Mouse (Mus musculus): ENCODE results near the gene Tmem156.

The Tmem156 gene

DNA sequence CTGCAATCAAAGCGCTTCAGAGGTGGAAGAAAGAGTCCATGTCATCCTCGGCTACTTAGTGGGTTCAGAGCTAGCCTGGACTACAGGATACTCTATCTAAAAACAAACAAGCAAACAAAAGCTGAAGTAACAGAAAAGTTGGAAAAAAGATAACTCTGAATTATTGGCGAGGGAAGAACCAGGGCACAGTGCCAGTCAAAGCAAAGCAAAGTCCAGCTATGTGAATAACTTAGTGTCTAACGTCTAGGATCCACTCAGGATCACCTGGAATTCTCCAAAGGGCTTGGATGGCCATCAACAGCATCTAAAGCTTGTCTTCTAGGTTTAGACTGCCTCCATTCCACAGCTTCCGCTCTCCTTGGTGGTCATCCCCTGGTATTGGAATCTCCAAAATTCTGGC lies 5.5 kb upstream of the Tmem156 start:
- intact Hi-C loops (cut with DNase I), result no loop called here

DNA sequence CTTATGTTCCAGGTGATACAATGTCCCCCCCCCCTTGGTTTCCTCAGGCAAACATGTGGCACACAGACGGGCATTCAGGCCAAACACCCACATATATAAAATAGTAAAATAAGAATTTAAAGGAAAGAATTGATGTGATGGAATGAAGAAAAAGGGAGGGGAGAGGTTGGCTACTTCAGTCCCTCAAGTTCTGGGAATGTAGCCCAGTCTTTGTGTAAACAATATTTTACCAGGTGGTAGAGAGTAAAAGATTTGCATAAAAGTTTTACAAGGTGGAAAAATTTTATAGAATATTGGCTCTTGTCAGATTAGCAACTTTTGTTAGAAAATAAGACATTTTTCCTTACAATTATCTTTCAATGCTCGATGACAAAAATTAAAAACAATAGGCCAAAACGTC lies 4.9 kb upstream of the Tmem156 start:
- intact Hi-C loops (cut with DNase I), result no loop called here

DNA sequence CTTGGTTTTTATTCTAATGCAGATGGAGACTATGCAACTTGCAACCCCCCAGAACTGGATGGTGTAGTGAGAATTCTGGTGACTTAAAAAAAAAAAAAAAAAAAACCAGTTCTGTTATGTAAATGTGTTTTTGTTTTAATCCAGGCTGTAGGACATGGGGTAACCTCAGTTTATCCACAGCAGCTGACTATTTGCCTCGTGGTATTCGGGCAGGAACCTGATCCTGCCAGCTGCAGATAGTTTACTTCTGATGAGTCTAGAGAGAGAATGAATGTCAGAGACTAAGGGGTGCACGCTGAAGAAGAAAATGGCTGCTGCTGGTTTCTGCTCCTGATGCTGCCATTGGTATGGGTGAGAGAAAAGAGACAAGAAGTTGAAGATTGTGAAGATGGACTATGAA lies 4.2 kb upstream of the Tmem156 start:
- intact Hi-C loops (cut with DNase I), result no loop called here

DNA sequence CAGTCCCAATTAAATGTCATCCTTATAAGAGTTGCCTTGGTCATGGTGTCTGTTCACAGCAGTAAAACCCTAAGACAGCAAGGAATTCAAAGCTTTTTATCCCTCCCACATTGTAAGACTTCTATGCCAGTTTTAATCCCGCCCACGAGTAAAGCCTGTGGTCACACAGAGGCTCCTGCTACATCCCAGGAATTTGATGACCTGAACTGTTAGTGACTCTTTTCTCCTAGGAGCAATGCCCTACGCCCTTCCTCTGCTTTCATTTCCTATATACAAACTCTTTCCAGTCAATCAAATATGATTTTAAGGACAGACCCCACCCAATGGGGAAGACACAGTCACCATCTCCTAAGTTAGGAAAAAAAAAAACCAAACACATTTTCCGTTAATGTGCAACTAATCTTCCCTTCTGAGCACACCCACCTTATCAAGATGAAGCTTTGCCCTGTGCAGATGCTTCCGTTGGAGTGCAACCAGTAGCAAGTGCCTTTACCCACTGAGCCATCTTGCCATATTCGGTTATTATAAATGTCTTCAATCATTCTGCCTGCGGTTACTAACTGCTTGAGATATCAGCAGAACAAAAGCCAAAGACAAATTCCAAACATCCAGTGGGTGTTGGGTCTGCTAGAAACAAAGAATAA lies 3.1 kb upstream of the Tmem156 start:
- intact Hi-C loops (cut with DNase I), result no loop called here

DNA sequence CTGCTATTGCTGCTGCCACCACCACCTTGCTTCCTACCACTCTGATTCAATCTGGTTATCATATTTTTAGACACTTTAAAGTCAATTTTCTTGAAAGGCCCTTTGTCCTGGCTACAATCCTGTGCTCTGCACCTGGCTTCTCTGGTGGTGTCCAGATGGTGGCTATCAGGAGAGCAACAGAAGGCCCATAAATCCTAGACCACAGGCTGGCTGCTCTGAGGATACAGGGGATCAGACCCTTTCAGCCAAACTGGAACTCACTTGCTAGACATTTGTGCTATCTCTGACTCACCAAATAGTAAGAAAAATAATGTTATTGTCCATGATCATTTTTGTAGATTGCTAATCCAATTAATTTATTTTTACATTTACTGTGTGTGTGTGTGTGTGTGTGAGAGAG lies 1.8 kb upstream of the Tmem156 start:
- intact Hi-C loops (cut with DNase I), result no loop called here

DNA sequence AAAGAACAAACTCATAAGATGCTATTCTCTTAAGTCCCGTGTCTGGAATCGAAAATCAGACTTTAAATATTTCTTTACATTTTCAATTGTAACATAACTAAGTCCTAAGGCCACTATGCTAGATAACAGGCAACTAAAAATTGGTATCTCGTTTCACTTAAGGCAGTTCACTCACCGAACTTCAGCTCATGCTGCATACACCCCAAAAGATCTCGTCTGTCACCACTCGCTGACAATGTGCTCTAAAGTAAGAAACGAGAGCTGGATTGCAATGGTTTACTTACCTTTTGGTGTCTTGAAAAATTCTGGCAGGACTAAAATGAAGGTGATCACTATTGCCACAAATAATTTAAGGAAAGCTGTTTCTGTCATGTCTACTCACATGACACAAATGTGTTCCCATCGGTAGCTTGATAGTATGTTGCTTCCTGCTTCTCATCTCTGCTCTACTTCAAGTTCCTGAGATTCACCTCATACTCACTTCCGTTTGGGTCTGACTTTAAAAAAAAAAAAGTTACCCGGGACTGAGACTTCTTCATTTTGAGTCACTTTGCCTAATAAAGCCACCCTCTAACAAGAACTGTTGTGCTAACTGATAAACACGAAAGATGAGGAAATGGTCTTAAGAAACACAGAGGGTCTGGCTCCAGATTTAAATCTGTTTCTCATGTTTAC lies 611 bp downstream of the Tmem156 start:
- intact Hi-C loops (cut with DNase I), result no loop called here

DNA sequence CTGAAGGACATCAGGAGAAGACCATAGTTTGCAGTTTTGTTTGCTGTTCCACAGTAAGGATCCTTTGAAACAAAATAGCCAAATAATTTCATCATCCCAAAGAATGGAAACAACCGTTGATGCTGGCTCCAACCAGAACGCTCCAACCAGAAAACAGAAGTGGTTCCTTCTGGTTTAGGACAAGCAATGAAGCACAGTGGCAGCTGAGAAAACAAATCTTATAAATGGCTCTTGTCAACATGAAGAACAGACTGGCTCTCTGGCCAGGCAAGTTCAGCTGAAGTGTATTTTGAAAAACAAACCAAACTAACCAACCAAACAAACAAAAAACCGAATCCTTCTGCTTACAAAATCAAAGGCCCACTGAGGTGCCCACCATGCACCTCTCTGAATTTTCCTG lies 2.2 kb downstream of the Tmem156 start:
- intact Hi-C loops (cut with DNase I), result no loop called here

DNA sequence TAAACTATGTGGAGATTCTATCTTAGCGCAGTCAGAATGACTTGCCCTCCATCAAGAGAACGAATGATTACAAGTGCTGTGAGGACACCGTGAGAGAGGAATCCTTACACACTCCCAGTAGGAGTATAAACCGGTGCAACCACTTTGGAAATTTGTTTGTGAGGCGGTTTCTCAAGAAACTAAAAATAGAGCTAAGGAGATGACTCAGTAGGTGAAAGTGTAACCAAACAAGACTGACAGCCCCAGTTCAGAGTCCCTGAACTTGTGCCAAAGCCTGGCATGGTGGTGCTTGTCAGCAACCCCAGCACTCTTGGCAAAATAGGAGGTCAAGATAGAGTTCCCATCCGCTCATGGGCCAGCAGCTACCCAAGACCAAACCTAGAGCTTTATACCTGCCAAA lies 5.4 kb downstream of the Tmem156 start:
- intact Hi-C loops (cut with DNase I), result no loop called here

DNA sequence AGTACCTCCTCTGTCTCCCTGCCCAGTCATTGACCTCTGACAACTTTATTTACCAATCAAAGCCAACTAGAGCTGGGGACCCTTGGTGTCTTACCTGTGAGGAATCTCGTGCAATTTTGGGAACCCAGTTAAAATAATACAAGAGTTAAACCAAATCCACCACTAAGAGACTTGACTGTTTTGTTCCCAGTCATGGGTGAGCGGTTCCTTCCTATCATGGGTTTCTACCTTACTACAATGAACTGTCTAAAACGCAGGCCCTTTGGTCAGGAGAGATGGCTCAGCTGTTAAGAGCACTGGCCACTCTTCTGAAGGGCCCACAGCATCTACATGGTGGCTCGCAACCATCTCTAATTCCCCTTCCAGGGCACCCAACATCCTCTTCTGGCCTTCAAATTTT lies 10.1 kb downstream of the Tmem156 start:
- intact Hi-C loops (cut with DNase I), result no loop called here

DNA sequence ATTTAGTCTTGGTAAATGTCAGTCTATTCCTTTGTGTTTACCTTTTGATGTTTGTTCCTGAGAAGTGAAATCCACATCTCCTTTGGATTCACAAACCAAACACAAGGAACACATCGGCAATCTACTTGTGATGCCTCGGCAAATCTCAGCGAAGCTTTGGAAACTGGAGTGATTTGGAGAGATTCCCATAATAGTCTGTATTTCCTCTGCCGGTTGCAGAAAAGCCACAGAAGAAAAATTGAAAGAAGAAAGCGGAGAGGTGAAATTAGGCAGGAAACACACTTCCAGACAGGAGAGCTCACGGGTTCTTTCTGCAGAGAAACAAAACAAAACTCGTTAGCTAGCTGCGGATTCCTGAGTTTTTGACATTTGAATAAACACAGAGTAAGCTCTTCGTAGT lies 12.1 kb downstream of the Tmem156 start:
- intact Hi-C loops (cut with DNase I), result no loop called here

DNA sequence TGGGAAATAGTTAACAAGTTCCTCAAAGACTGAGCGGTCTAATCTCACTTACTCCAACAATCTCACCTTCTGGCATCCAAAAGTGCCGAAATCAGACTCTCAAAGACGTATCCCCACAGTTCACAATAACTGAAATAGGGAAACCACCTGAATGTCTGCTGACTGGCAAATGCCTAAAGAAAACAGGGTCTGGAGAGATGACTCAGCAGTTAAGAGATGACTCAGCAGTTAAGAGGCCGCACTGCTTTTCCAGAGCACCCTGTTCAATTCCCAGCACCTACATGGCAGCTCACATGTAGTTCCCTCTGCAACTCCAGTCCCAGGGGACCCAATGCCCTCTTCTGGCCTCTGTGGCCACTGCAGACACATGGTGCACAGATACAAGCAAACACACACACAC lies 13.9 kb downstream of the Tmem156 start:
- intact Hi-C loops (cut with DNase I), result no loop called here

DNA sequence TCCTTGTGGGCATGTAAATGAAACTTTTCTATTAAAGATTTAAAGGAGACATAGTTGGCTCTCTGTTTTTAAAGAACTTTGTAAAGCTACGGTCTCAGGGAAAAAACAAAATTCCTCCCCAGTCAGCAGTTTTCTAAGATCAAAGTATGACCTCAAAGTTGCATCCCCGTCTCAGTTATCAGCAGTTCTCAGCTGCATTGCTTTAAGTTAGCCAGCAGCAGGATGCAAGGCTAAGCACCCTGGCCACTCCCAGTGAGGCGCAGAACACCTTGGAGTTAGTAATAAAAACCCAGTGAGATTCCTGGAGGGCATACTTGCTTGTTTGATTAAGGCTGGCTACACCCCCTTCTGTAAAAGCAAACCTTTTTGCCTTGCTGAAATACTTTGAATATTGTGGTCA lies 15.2 kb downstream of the Tmem156 start:
- intact Hi-C loops (cut with DNase I), result no loop called here

DNA sequence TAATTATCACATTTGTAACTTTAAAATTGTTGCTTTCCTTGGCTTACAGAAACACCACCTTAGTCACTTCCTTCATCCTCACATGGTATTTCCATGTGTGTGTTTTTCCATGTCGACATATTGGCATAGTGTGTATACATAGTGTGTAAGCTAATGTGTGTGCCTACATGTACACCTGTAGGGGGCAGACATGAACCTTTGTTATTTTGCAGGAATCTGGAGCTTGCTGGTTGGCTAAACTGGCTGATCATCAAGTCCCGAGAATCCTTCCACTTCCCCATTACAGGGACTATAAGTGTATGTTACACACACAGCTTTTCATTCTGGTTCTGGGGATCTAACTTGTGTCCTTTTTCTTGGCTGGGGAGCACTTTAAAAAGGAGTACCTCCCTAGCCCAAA lies 15.8 kb downstream of the Tmem156 start:
- intact Hi-C loops (cut with DNase I), result no loop called here

DNA sequence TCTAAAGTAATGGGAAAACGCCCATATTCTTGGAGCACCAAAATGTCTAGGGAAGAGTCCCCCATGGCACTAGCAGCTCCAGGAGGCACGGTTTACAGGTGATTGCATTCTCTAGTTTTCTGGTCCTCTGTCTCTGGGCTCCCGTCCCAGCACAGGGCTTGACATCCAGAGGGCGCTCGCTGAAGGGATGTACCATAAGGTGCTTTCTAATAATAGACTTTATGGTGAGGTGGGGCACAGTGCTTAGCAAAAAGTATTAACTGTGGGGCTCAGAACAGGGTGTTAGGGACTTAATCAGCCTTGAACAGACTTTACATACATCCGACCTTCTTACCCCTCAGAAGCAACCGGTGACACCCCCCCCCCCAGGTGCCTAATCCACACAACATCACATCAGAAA lies 17.2 kb downstream of the Tmem156 start:
- intact Hi-C loops (cut with DNase I), result no loop called here

DNA sequence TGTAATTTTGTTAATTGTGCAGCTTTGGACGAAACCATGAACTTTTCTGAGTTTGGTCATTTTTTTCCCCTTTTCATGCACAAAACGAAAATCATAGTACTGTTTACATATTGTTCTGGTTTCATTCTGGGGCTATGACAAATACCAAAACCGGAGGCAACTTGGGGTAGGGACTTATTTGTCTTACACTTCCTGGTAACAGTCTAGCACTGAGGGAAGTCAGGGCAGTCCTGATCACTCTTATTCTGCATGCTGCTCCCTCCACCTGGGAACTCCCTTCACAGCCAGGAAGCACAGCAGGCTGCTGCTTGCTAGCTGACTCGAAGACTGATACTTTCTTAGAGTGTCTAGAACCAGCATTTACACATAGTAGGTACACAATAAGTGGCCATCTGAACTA lies 18.7 kb downstream of the Tmem156 start:
- intact Hi-C loops (cut with DNase I), result no loop called here

DNA sequence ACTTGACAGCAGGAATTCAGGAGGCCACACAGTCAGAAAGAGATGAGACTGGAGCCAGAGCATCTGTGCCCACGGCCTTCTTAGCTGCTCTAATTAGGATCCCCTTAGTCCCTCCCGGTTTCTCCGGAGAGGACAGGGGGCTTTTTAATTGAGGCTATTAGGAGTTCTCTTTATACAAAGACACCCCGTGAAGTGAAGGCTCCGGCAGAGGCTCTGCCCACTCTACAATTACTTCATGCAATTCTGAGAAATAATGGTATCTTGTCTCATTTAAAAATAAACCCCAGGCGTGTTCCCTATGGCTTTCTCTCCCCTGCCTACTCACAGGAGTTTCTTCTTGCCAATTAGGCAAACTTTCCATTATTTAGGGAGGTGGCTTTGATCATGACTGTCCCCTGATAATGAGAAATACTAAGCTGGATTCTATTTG lies 20.2 kb downstream of the Tmem156 start:
- intact Hi-C loops (cut with DNase I), result no loop called here

DNA sequence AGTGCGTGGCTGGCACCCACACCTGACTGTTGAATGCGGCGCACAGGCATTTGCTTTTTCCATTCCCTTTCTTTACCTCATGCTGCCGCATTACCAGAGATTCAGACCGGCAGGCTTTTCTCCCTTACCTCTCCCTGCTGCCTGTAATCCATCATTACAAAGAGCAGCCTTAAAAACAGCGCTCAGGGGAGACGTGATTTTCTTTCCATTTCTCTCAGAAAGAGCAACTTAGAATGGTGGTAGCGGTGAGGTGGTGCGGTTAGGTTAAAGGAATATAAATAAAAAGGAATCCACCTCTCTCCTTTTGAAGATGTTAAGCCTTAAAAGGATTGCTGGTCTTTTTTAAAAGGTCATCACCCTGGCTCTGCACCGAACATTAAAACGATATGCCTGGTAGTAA lies 22.1 kb downstream of the Tmem156 start:
- intact Hi-C loops (cut with DNase I), result no loop called here

DNA sequence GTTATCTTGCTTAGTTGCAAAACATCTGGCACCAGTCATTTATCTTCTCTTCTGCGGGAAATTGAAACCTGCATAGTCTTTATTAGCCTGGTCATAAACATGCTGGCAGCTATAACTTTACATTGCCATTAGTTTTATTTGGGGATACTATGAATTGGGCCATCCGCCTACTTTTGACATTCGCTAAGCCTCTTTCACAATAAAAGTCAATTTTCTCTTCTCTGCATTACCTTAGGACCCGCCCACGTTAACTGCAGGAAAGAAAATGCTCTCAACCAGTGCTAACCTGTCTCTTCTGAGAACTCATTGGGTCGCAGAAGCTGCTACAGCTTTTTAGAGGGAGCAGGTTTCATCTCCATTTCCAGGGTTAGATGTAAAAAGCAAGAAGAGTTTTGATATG lies 23.8 kb downstream of the Tmem156 start:
- intact Hi-C loops (cut with DNase I), result no loop called here

DNA sequence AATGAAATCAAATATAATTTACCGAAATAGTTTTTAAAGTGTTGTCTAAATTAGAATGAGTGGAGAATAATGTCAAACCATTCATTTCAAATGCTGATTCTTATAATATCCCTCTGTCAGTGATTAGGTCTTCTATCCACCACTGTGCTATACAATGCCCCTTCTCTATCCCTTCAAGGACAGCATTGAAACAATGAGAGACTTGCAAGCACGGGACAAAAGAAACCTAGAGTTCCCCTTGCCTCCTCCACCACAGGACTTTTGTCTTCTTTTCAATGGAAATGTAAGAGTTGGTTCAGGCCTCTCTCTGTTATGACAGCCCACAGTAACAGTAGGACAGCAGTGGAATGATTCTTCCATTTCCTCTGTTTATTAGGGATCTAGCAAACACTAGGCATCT lies 28.7 kb downstream of the Tmem156 start:
- intact Hi-C loops (cut with DNase I), result no loop called here

DNA sequence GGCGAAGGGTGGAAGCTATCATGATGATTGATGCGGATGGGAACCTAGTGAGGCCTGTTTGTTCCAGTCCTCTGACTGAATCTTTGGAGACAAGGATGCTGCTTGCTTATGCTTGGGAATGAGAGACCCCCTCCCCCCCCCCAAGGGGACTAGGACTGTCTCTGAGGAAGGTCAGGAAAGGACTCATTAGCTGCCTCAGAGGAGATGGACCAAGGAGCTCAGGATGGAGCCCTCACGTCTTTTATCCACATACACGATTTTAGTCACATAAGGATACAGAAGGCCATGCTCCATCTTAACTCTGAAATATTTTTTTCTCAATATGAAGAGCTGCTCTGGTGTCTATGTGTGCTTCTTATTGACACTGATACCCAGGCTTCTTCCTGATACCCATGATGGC lies 29.7 kb downstream of the Tmem156 start:
- intact Hi-C loops (cut with DNase I), result no loop called here

DNA sequence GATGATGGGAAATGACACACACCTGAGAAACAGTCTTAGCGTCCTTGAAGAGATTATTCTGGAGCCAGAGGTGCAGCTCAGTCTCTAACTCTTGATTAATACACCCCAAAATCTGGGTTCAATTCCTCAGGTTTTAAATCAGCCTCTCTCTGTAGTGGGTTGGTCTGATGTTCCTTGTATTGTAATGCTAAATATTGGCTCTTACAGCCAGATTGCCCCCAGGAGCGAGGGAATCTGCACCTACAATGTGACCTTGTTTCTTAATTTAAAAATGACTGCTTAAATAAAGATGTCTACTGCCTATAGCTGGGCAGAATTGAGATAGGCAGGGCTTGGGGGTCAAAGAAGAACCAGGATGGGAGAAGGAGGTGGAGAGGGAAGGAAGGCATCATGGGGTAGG lies 32.1 kb downstream of the Tmem156 start:
- intact Hi-C loops (cut with DNase I), result no loop called here

DNA sequence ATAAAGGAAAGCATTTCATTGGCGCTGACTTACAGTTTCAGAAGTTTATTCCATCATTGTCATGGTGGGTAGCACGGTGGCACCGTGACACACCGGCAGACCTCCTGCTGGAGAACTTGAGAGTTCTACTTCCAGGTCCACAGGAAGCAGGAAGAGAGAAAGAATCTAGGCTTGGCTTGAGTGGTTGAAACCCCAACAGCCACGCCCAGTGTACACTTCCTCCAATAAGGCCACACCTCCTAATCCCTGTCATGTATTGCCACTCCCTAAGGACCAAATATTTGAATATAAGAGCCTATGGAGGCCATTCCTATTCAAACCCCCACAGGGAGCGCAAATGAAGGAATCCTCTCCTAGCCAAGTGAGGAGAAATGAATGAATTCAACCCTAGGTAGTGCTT lies 34.3 kb downstream of the Tmem156 start:
- intact Hi-C loops (cut with DNase I), result no loop called here

DNA sequence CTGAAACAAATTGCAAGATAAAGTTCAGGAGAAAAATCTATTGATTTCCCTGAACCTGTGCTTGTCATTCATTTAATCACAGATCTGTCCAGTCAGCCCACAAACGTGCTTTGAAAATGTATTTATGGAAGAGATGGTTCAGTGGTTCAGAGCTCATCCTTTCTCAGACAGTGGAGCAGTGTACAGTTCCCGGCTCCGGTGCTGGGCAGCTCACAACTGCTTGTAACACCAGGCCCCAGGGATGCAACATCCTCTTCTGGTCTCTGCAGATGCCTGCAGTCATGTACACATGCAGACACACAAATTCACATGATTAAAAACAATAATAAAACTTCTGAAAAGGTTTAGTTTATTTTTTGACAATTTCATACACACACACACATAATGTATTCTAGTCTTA lies 40.4 kb downstream of the Tmem156 start:
- intact Hi-C loops (cut with DNase I), result no loop called here

DNA sequence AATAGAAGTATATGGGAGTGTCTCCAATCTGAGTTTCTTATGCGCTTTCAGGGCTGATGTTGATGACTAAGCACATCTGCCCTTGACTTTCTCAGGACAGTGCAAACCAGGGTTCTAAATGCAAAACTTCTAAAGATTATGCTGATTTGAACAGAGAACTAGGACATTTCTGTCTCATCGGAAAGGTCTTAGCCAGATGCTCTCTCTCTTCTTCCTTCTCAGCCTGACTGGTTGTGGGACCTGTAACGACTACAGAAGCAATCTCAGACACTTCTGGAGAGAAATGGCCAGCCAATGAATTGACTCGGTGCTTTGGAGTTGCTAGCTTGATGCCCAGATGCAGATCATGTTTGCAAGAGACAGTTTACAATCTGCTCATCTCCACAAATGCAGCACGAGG lies 42.1 kb downstream of the Tmem156 start:
- intact Hi-C loops (cut with DNase I), result loop anchor here (5.0 kb wide), 1 partner anchor 43 kb away; no protein-coding TSS in a partner anchor

Measured in adrenal gland (tissue).